Mouse (Mus musculus) left cerebral cortex, postnatal 14 days (tissue): Measurements from ENCODE around the gene Maats1. TPM values are rescaled to one million over a fixed set of nuclear protein-coding genes. Genes with fewer than 3 reads are reported as not detected.
"Not testable (repeated sequence)": the region's sequence is repeated elsewhere in the genome, so short reads cannot be mapped to it uniquely, and the experiment has no call there.

Experiments used
- DNase-seq, 2 experiments: peaks; one replicate each; pipeline ENCODE4 v3.0.0; 2021 to 2022; ENCODE audit warnings: low spot score in 2 of 2, mixed read lengths in 1 of 2
- intact Hi-C: fragments of 180-260 bp; cut with DNase I; formaldehyde crosslinking; loops from one replicate; pipeline ENCODE4 v1.15.1; 2025
- total RNA-seq, 2 experiments: library from RNA; stranded (reverse); gene quantifications; 2 replicates each; pipeline ENCODE4 v1.2.3; 2021

Gene Maats1
- total RNA-seq, 2 experiments from 2014 or later = 1.1 to 1.2 TPM

DNA sequence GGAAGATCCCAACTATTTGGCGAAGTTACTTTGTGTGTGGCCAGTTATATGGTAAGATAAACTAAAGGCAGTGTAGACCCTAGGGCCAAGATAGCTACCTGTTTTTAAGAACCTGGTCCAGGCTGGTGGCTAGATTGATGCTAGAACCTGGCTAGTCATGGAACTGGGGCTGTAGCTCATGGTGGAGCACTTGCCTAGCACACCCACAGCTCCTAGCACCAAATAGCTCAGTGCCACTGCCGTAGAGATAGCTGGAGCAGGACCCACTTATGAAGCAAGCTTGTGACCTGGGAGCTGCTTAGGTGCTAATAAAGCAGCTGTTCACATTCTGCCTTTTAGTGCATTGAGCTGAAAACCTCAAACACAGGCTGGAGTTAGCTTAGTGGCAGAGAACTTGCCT lies 11.7 kb upstream of the Maats1 start:
- no peak for DNase-seq
- intact Hi-C loops = no loop called here

DNA sequence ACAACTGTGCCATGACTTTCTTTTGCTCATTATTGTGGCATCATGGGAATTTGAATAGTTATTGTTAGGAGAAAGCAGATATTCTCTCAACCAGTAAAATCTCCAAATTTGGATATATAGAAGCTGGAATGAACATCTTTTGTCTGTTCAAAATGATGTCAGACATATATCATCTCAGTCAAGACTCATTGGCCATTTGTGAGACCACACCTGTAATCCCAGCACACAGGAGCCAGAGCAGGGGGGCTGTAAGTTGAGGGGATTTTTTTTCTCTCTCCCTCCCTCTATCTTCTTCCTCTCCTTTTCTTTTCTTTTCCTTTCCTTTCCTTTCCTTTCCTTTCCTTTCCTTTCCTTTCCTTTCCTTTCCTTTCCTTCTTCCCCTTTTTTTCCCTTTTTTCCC lies 10.9 kb upstream of the Maats1 start:
- intact Hi-C loops = no loop called here
- DNase-seq = no peak

DNA sequence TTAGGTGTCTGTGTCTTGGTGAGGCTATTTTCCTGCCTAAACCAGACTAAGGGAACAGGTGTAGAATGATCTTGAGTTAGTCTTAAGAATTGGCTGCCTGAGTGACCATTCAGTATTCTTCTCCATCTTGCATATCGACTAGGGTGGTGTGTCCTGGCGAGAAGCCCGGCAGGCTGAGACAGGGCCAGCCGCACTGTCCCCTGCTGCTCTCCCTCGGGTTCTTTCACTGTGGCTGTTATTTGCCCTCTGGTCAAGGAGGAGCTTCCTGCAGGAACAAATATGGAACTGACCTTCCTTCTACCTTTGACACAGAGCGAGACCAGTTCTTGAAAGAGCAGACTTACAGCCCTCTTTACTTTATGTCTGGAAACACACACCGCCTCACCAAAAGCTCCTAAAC lies 10.1 kb upstream of the Maats1 start:
- no peak for DNase-seq
- intact Hi-C loops = no loop called here

DNA sequence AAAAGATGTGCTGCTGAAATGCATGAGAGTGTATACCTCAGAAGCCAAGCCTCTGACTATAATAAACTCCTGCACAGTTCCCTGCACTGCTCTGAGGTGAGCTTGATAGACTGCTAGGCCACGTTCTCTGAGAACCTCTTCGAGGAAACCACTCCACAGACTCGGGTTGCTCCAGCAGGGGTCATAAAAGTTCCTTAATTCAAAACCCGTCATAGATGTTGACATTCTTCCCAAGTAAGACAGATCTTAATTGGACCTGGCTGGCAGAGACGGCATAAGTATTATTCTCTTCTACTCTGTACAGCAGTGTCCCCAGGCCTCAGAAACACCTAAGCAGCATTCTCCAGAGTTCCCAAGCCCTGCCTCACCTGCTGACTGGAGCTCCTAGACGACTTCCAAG lies 9.0 kb upstream of the Maats1 start:
- no peak for DNase-seq
- intact Hi-C loops = no loop called here

DNA sequence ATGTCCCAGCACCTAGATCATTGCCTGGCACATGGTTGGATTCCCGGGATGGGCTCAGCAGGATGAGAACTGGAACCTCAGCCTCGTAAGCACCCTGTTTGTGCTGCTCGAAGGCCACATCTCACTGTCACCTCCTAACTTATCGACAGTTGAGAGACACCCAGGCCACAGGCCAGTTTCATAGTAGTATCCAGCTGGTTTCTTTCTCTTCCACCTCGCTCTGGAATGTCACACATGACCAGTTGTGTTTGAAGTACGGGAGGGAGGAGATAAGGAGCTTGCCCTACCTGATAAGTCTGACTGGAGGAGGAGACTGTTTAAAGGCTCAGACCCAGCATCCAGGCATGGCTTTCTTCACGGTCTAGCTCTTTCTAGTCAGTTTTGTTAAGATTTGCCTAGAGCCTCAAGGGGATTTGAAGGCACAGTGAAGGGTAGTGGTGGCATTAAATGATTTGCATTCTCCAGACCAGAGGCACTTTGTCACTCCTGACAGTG lies 8.5 kb upstream of the Maats1 start:
- intact Hi-C loops = no loop called here
- no peak for DNase-seq

DNA sequence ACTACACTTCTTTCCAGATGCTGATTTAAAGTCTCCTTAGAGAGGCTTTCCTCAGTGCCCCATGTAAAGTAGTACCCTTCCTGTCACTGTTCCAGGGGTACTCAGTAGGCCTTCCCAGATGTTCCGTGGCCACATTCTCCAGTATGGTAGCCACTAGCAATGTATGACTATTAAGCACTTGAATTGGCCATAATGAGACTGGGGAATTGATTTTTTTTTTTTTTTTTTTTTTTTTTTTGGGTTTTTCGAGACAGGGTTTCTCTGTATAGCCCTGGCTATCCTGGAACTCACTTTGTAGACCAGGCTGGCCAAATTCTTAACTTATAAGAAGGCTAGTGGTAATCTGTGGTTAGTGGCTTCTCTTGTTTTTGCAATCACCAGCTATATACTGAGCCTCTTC lies 7.9 kb upstream of the Maats1 start:
- no peak for DNase-seq
- intact Hi-C loops = loop anchor here (5.0 kb wide), 1 partner anchor 132 kb away; no protein-coding TSS in a partner anchor

DNA sequence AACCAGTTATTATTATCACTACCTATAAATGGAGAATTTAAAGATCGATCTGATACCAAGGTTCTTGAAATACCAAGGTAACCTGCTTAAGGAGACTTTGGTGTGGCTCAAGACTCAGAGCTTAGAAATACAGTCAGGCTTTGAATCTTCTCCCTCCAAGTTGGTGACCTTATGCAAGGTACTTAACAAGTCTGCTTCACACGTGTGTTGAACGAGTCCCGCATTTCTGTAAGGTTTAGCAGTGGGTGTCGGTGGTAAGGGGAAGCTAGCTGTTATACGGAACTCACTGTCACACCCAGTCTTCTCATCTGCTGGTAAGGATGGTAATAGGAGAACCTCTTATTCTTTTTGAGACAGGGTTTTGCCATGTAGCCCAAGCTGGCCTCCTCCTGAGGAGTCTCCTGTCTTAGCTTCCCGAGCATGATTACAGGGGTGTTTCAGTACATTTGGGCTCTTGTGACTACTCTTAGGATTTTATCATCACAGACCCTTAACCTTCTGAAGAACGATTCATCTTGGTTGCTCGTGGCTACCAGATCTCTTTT lies 6.3 kb upstream of the Maats1 start:
- DNase-seq = no peak
- intact Hi-C loops = loop anchor here (5.0 kb wide), 1 partner anchor 134 kb away; no protein-coding TSS in a partner anchor

DNA sequence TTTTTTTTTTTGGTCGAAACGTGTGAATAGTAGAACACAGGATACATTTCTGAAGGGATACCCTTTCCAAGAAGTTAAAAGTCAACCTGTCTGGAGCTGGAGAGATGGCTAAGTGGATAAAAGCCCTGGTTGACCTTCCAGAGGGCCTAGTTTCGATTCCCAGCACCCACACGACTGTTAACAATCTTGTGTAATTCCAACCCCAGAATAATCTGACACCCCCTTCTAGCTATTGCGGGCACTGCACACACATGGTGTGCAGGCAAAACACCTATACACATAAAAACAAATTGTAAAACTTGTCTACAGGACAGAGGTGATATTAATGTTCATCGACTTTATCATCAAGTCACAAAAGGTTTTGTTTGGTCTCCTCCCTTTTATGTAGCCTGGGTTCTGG lies 5.6 kb upstream of the Maats1 start:
- DNase-seq = no peak
- intact Hi-C loops = loop anchor here (2.0 to 5.0 kb wide), 2 partner anchors 135 to 159 kb away; no protein-coding TSS in a partner anchor

DNA sequence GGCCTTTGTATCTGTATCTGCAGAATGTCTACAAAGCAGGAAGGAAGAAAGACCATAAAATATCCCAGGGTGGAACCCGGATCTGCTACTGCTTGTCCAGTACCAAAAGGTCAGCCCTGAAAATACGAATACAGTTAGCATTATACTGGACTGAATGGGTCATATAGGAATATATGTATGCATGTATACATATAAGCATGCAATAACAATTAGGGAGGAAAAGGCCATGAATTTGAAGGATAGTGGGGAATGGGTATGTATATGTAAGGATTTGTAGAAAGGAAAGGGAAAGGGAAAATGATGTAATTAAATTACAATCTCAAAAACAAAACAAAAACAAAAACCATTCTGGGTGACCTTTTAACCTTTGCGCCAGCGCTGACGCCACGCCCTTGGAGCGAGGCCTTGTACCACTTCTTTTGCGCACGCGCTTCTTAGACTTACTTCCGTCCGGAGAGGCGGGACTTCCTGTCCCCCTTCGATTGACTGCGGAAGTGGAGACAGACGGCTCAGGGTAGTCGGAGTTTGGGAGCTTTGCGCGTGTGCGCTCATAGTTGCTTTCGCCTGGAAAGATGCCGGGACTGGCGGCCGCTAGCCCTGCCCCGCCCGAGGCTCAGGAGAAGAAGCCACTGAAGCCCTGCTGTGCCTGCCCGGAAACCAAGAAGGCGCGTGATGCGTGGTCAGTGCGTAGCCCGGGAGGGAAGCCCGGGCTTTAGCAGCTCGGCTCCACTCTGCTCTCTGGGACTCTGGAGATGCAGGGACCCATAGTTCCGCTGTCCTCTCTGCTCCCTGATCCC lies 4.8 kb upstream of the Maats1 start, which contains the start of the genes Cox17 and Gm21987:
Gene Cox17, plus strand, starts transcription at position 463 of the 797 bp plus-strand sequence.
Gene Gm21987, plus strand, starts transcription at position 512 of the 797 bp plus-strand sequence.
- intact Hi-C loops = loop anchor here (2.0 to 5.0 kb wide), 2 partner anchors 136 to 160 kb away; no protein-coding TSS in a partner anchor

DNA sequence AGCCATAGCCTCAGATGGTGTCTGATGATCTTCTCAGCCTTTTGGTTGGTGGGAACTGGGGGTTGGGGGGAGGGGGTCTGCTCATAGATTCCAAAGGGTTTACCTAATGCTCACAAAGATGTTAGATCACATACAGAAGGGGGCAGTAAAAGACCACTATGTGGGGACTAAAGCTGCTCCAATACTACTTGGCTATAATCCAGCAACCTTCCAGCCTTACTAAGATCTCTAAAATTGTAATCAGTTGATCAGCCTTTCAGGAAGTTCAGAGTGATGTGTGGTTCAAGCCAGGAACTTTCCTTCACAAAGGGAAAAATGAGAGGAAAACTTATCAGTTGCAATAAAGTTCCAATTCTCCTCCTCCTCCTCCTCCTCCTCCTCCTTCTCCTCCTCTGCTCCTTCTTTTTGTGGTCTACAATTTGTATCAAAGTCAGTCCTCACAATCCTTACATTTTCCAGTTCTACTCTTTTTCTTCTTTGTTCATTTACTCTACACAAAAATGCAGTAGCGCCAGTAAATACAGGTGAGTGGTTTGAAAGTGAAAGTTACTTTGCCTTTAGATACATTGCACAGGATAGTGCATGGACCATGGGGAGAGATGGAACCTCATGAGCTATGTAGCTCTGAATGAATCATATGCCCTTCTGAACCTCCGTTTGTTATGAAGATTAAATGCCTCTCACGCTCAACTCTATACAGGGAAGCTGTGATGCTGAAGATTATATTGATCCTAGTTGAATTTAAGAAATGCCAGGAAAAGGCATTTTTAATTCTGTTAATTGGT lies 3.2 kb upstream of the Maats1 start:
- DNase-seq = peak; percentile 26 to 39
- intact Hi-C loops = loop anchor here (5.0 kb wide), 1 partner anchor 137 kb away; no protein-coding TSS in a partner anchor

More for the DNA sequence above, 4.8 kb upstream of the Maats1 start, which contains the start of the genes Cox17 and Gm21987:
- peak; percentile 93 to 95 for DNase-seq

DNA sequence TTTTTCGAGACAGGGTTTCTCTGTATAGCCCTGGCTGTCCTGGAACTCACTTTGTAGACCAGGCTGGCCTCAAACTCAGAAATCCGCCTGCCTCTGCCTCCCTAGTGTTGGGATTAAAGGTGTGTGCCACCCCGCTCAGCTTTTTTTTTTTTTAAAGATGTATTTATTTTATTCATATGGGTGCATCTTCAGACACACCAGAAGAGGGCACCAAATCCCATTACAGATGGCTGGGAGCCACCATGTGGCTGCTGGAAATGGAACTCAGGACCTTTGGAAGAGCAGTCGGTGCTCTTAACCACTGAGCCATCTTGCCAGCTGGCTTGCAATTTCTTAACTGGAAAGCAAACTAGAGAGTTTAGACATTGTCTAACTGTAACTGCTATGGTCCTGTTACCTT lies 3.9 kb downstream of the Maats1 start:
- DNase-seq, intact Hi-C loops: not testable (repeated sequence)

DNA sequence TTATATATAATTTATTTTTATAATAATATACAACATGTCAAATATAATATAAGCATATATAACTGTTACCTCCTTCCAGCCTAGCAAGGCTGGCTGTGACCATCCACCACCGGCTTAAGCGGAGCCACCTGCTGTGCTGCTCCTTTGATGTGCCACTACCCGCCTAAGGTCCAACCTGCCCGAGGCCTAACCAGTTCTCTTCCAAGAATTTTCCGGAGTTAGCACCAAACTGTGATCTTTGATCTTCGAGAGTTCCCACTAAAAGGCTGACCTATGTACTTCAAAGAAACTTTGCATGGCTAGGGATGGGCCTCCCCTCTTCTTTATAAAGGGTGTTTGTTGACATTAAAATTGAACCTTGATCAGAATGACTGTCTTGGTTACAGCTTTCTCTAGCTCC lies 7.5 kb downstream of the Maats1 start:
- no peak for DNase-seq
- intact Hi-C loops = no loop called here

DNA sequence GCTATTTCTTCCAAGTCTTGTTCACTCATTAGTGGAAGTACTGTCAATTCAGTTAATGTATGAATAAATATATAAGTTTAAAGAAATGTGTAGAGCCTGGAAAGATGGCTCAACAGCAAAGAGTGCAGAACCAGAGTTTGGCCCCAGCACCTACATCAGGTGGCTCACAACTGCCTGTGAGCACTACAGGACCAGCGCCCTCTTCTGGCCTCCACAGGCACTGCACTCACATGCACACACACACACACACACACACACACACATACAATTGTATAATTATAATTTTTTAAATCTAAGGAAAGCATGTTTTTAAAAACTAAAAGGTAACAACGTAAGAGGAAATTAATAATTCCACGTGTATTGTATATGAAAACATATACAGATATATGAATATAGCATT lies 12.6 kb downstream of the Maats1 start:
- no peak for DNase-seq
- intact Hi-C loops = no loop called here

DNA sequence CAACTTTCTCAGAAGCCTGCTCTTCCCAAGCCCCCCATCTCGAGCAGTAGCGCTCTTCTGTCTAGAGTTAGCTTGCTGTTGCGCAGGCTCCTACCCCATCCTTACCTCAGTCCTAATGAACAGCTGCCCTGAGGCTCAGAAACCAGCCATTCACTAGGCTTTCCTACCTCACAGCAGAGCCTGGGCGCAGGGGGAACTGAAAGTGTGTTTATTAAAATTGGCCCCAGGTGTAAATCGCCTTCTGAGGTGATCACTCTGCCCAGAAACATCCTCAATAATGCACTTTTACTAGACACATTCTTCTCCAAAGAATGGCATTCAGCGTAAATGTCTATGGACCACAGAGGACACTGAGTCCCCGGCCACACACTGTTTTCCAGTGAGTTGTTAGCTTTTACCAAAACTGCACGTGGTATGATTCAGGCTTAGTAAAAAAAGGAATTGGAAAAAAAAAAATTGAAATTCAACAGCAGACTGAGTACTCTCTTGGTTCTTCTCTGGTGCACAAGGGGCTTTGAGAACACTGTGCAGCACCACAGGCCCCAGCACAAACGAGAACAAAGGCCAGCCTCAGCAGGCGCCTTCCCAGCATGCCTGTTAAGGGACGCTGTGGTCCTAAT lies 15.1 kb downstream of the Maats1 start:
- no peak for DNase-seq
- intact Hi-C loops = no loop called here

DNA sequence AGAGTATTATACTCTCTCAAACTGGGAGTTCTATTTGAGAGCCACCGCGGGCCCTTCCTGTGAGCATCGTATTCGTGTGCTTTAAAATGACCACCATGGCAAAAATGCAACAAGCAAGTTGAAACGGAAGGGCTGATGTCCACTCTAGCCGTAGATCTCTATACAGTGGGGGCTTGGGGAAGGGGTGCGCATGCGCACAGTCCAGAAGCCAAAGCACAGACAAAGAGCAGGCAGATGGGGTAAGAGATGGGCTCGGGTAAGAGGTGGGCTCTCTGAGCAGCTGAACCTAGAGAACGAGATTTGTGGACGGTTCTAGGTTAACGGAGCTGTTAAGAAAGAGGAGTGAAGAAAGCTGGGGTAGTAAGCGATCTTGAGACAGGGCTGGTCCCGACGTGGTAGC lies 17.6 kb downstream of the Maats1 start:
- no peak for DNase-seq

DNA sequence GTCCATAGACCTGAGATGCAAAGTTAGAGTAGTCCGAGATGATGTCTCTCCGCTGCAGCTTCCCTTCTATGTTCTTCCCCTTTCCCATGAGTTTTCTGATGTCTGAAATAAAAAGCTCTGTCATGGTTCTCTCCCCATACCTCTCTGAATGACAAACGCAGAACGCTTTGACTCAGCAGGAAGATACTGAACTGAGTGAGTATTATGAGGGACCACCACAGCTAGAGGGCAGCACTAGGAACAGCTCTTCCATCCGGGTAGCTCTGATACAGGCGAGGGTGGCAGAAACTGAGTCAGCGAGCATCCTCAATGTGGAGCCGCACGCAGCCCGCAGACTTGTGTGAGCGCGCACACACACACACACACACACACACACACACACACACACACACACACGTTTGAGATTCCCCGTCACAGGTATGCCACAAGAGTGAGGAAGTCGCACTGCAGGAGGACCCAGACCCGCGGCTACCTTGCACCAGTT lies 20.4 kb downstream of the Maats1 start:
- intact Hi-C loops = no loop called here
- peak; percentile 76 to 82 for DNase-seq

More for the DNA sequence above, 17.6 kb downstream of the Maats1 start:
- intact Hi-C loops = no loop called here

DNA sequence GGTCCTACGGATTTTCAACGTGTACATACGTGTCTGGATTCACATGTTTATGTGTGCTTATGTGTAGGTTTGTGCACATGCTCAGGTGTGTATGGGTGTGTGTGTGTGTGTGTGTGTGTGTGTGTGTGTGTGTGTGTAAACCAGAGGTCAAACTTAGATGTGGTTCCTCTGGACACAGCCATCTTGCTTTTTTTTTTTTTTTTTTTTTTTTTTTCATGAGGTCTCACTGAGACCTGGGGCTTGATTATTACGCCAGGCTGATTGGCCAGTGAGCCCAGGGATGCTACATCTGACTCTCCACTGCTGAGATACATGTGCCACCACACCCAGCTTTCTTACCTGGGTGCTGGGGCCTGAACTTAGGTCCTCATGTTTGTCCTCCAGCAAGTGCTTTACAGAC lies 22.9 kb downstream of the Maats1 start:
- intact Hi-C loops = no loop called here

DNA sequence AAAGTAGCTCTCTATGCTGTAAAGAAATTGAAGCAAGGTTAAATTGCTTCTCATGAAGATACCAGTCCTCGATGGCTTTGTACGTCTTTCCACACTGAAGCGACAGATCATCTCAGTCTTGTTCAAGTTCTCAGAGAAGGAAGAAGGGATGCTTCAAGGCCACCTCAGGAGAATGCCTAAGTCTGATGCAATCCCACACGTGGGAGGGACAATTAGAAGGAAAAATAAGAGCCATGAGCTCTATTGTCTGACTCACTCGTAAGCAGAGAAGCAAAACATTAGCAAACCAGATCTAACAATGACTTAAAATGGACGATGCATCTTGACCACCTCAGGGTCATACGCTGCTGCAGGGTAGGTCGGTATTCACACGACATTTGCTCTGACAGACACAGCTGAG lies 23.5 kb downstream of the Maats1 start:
- no peak for DNase-seq
- intact Hi-C loops = no loop called here

More for the DNA sequence above, 22.9 kb downstream of the Maats1 start:
- DNase-seq = no peak

DNA sequence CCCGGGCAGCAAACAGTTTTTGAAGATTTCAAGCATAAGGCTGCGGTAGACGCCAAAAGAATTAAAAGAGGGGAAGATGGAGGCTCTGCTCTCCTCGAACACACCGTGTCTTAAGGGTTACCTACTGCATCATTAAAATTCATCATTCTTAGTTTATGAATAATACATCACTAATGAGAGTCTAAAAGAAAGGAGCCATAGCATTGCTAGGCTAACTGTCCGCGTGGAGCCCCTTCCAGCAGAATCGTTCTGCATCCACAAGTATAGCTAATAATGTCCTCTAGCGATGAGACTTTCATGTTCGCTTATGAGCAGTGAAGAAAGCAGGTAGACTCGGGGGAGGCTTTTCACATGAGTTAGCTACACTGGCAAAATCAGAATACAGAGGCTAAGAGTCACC lies 33.7 kb downstream of the Maats1 start:
- intact Hi-C loops = no loop called here
- DNase-seq = no peak
